Mouse (Mus musculus) neural tube, embryonic 14.5 days (tissue): ENCODE results near the gene Krt6a. TPM values are rescaled to one million over a fixed set of nuclear protein-coding genes. Genes with fewer than 3 reads are reported as not detected.

Source experiments
- ATAC-seq: fragments of 200-750 bp; cut with Nextera tagmentation; 2 replicates; pipeline ENCODE4 v1.8.0; 2017; ENCODE audit warnings: low read depth, mild to moderate bottlenecking, moderate TSS enrichment, moderate library complexity
- H3K27ac ChIP-seq: fragments of 300-500 bp; sonication (generic); 2 replicates; pipeline ENCODE4 v1.5.1; 2014; ENCODE audit warnings: low read depth, mild to moderate bottlenecking, control low read depth, low read length, moderate library complexity, mixed read lengths
- H3K27me3 ChIP-seq: fragments of 300-500 bp; sonication (generic); 2 replicates; pipeline ENCODE4 v1.6.1; 2014; ENCODE audit warnings: low read length; ENCODE audit not compliant: control insufficient read depth, insufficient read depth
- H3K36me3 ChIP-seq: fragments of 300-500 bp; sonication (generic); 2 replicates; pipeline ENCODE4 v1.6.1; 2014; ENCODE audit warnings: low read length, mixed read lengths; ENCODE audit not compliant: control insufficient read depth, insufficient read depth
- H3K4me1 ChIP-seq: fragments of 300-500 bp; sonication (generic); 2 replicates; pipeline ENCODE4 v1.6.1; 2014; ENCODE audit warnings: low read length; ENCODE audit not compliant: control insufficient read depth, insufficient read depth
- H3K4me2 ChIP-seq: fragments of 300-500 bp; sonication (generic); 2 replicates; pipeline ENCODE4 v1.6.1; 2014; ENCODE audit warnings: mild to moderate bottlenecking, low read depth, low read length, control low read depth
- H3K4me3 ChIP-seq: fragments of 300-500 bp; sonication (generic); 2 replicates; pipeline ENCODE4 v1.5.1; 2014; ENCODE audit warnings: low read depth, low read length, control low read depth, mixed read lengths
- H3K9ac ChIP-seq: fragments of 300-500 bp; sonication (generic); replicated peaks from 2 replicates; pipeline ENCODE4 v1.6.1; 2014; ENCODE audit warnings: low read depth, mild to moderate bottlenecking, control low read depth, low read length, mixed read lengths
- H3K9me3 ChIP-seq: fragments of 300-500 bp; sonication (generic); 2 replicates; pipeline ENCODE4 v1.6.1; 2016; ENCODE audit warnings: low read length; ENCODE audit not compliant: control insufficient read depth
- WGBS: fragments of 180-500 bp; shearing (Covaris S2); extraction: QIAGEN DNeasy Blood & Tissue Kit; methylation state at CpG from one replicate; pipeline ENCODE4 v1.1.7; 2014; 5-methylcytosine and 5-hydroxymethylcytosine counted together
- polyA plus RNA-seq: library from polyadenylated mRNA; unstranded; fragments of >200 nt; fragmentation: Nextera tagmentation; extraction: Ambion mirVana; gene quantifications from 2 replicates; pipeline ENCODE4 v1.2.1, GENCODE M21; 2014

Krt6a gene
- not detected in 2 replicates for polyA plus RNA-seq

DNA sequence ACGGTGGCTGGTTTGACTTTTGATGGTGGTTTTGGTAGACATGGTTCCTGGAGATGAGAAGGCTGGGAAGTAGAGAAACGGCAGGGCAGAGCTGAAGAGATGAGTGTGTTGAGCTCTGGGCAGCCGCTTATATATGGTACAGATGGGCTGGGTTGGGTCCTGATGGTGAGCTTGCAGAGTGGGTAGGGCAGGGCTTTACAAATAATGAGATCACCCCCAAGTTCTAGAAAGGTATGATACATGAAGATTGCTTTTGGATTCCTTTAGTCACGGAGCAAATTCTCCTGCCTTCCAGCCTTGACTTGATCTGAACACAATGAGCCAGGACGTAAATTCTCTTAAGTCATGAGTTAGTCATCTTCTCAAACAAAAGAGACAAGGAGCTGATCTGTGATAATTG lies at the start of gene Krt6a:
TSS of gene Krt6a (minus strand) at position 101 of the 400 bp plus-strand sequence.
- no peak within 1 kb of the TSS for H3K4me2 ChIP-seq
- WGBS, result 89% methylated on average over 5 of the region's 5 CpGs
- ATAC-seq, result no peak

DNA sequence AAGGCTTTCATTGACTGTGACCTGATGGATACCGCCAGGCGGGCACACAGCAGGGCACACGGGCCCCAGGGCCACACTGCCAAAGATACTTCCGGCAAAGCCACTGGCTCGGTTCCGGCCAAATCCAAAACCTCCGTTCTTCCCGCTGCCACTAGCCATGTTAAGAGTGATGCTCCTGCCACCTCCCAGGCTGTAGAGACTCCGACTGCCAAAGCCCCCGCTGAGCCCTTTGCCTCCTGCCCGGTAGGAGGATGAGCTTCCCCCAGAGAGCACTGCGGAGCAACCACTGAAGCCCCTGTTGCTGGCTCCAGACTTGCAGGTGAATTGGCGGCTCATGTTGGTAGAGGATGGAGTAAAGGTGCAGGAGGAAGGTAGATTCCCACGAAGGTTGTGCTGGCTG lies 48.6 kb upstream of the Krt6a start, which contains the start of gene Krt71:
TSS of gene Krt71 (minus strand) at position 399 of the 400 bp plus-strand sequence.
- Histone ChIP-seq H3K4me1 (no peaks in the 10 kb centered on the region), H3K36me3 (no peaks in the 10 kb centered on the region), H3K9me3 (no peaks in the 10 kb centered on the region), H3K4me3 (no peak within 1 kb of the TSS), H3K4me2 (no peak within 1 kb of the TSS), H3K27ac (no peak within 1 kb of the TSS), H3K9ac (no peak within 1 kb of the TSS), H3K27me3 (no peaks in the 10 kb centered on the region)
- WGBS, result 53% methylated on average over 14 of the region's 14 CpGs
- no peak for ATAC-seq

More for the DNA sequence above, at the start of gene Krt6a:
- no peaks in the 10 kb centered on the region for H3K9me3 ChIP-seq
- no peaks in the 10 kb centered on the region for H3K4me1 ChIP-seq
- H3K27ac ChIP-seq, result no peak within 1 kb of the TSS
- no peak within 1 kb of the TSS for H3K9ac ChIP-seq
- H3K36me3 ChIP-seq, result no peaks in the 10 kb centered on the region
- H3K4me3 ChIP-seq, result no peak within 1 kb of the TSS
- H3K27me3 ChIP-seq, result no peaks in the 10 kb centered on the region

DNA sequence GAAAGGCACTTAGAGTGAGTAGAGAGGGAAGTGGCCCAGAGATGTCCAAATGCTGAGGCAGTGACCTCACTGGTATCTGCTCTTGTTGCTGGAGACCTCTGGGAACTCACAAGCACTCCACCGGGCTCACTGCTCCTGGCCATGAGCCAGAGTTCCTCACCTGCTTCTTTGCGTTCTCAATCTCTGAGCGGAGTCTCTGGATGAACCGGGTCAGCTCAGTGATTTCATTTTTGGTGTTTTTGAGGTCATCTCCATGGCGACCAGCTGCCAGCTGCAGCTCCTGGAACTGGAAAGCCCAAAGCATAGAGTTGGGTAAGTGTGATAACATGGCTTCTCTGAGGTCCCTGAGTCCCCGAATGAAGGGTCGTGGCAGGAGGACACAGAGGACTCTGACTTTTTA lies 43.7 kb upstream of the Krt6a start:
- H3K9me3 ChIP-seq, result no peaks in the 10 kb centered on the region
- no peak for ATAC-seq
- no peak overlapping the region for H3K27ac ChIP-seq
- no peaks in the 10 kb centered on the region for H3K36me3 ChIP-seq
- H3K4me1 ChIP-seq, result no peaks in the 10 kb centered on the region
- H3K27me3 ChIP-seq, result no peaks in the 10 kb centered on the region
- 76% methylated on average over 7 of the region's 7 CpGs for WGBS
- no peak overlapping the region for H3K4me2 ChIP-seq
- no peak overlapping the region for H3K9ac ChIP-seq
- no peak overlapping the region for H3K4me3 ChIP-seq

DNA sequence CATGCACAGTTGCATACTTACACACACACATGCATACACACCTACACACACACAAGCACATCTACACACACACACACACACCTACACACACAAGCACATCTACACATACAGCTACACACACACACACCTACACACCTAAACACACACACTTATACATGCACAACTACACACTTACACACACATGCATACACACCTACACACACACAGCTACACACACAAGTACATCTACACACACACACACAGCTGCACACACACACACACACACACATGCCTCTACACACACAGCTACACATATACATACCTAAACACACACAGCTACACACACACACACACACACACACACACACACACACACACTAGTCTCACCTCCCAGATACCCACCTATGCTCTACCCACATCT lies 36.5 kb upstream of the Krt6a start:
- Histone ChIP-seq H3K36me3 (no peaks in the 10 kb centered on the region), H3K27ac (no peak overlapping the region), H3K4me3 (no peak overlapping the region), H3K9me3 (no peaks in the 10 kb centered on the region), H3K9ac (no peak overlapping the region), H3K4me2 (no peak overlapping the region), H3K4me1 (no peaks in the 10 kb centered on the region), H3K27me3 (no peaks in the 10 kb centered on the region)
- ATAC-seq, result no peak

DNA sequence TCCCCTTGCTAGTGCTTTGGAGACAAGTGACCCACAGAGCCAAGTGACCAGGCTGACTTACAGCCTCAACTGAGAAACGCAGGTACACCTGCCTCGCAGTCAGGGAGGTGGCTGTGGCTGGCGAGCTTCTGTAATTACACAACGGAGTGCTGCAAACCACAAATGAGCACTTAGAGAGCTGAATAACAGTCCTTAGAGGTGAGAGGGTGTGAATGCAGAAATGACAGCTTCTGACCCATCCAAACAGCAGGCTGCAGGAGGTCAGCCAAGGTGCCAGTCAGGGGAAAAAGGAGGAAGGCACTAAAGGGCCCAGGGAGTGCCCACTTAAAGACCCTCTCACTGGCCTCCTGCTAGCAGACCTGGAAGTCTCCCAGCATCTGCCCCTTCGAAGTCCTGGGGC lies 30.6 kb upstream of the Krt6a start:
- Histone ChIP-seq H3K4me2 (no peak overlapping the region), H3K4me1 (no peaks in the 10 kb centered on the region), H3K36me3 (no peaks in the 10 kb centered on the region), H3K27ac (no peak overlapping the region), H3K9me3 (no peaks in the 10 kb centered on the region), H3K4me3 (no peak overlapping the region), H3K9ac (no peak overlapping the region), H3K27me3 (no peaks in the 10 kb centered on the region)
- ATAC-seq, result no peak
- 57% methylated on average over 5 of the region's 5 CpGs for WGBS

DNA sequence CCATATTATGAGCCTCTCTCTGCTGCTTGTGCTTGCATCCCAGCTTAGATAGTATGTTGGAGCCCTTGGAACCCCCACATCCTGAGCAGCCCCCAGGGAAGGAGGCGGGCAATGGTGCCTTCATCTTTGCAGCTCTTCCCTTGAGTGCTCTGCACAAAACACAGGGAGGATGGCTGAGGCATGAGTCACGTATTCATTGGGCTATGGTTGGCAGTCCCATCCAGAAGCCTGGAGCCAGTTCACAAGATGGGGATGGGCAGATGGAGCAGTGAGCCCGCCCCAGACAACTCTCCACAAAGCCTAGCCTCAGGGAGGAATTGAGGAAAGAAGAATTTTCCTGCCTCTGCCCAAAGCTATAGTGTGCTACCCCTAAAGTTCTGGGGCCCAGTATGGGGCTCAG lies 21.7 kb upstream of the Krt6a start:
- ATAC-seq, result no peak
- Histone ChIP-seq H3K4me3 (no peak overlapping the region), H3K27ac (no peak overlapping the region), H3K27me3 (no peaks in the 10 kb centered on the region), H3K9me3 (no peaks in the 10 kb centered on the region), H3K4me2 (no peak overlapping the region), H3K4me1 (no peaks in the 10 kb centered on the region), H3K9ac (no peak overlapping the region), H3K36me3 (no peaks in the 10 kb centered on the region)
- 70% methylated on average over 3 of the region's 3 CpGs for WGBS

DNA sequence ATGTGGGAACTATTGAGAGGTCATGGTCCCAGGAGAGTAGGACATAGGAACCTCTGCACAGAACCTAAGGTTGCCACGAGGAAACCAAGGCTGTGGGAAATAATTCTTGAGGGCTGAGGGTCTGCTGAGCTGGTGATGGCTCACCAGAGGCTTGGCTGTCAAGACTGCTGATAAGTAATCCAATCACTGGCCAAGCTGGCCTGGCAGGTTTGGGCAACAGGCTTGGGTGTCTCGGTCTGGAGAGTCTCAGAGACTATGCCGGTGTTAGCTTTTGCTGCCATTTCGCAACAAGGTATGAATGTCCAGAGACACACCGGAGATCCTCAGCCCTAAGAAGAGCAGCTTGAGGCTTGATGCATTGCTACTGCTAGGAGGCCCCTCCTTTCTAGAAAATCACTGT lies 20.2 kb upstream of the Krt6a start:
- Histone ChIP-seq H3K4me3 (no peak overlapping the region), H3K4me1 (no peaks in the 10 kb centered on the region), H3K9ac (no peak overlapping the region), H3K9me3 (no peaks in the 10 kb centered on the region), H3K27ac (no peak overlapping the region), H3K36me3 (no peaks in the 10 kb centered on the region), H3K4me2 (no peak overlapping the region), H3K27me3 (no peaks in the 10 kb centered on the region)
- WGBS, result 91% methylated on average over 5 of the region's 5 CpGs
- no peak for ATAC-seq

DNA sequence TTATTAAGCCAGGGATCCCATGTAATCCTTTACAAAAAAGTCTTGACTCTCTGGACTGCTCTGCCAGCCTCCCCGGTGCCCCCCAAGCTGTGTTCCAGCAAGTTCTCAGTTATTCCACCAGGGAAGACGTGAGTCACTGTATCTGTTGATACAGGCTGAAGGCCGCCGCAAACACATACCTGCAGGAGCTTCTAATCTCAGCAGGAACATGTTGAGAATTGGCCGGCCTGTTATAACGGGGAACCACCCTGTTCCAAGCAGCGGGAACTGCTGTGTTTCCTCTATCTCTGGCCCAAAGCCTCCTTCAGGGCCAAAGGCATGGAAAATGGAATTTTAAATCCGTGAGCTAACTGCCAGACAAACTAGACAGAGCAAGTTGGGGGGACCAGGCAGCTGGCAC lies 19.6 kb upstream of the Krt6a start:
- ATAC-seq, result no peak
- H3K9me3 ChIP-seq, result no peaks in the 10 kb centered on the region
- no peaks in the 10 kb centered on the region for H3K27me3 ChIP-seq
- H3K4me3 ChIP-seq, result no peak overlapping the region
- H3K36me3 ChIP-seq, result no peaks in the 10 kb centered on the region
- H3K4me2 ChIP-seq, result no peak overlapping the region
- WGBS, result 80% methylated on average over 8 of the region's 8 CpGs
- no peak overlapping the region for H3K27ac ChIP-seq
- no peak overlapping the region for H3K9ac ChIP-seq
- no peaks in the 10 kb centered on the region for H3K4me1 ChIP-seq

DNA sequence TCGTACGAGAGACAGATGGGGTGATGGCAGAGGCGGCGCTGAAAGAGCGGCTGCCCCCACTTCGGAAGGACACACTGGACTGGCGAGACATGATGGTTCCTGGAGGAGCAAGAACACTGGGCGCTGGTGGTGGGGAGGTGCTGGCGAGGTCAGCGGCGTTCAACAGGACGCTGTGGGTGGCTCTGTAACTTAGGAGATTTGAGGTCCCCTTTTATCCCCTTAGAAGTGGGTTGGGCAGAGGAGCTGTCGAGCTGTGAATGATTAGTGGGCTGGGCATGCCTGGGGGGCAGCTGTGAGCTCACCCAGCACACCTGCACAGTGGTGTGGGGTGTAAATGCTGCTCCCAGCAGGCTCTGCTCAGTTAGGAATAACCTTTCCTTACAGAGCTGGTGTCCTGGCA lies 18.6 kb upstream of the Krt6a start, which contains the start of gene Krt5:
TSS of gene Krt5 (minus strand) at position 179 of the 400 bp plus-strand sequence.
- H3K27me3 ChIP-seq, result no peaks in the 10 kb centered on the region
- H3K4me2 ChIP-seq, result no peak within 1 kb of the TSS
- H3K9me3 ChIP-seq, result no peaks in the 10 kb centered on the region
- no peaks in the 10 kb centered on the region for H3K4me1 ChIP-seq
- no peak within 1 kb of the TSS for H3K4me3 ChIP-seq
- H3K27ac ChIP-seq, result no peak within 1 kb of the TSS
- no peaks in the 10 kb centered on the region for H3K36me3 ChIP-seq
- ATAC-seq, result no peak
- WGBS, result 62% methylated on average over 13 of the region's 13 CpGs
- H3K9ac ChIP-seq, result no peak within 1 kb of the TSS

DNA sequence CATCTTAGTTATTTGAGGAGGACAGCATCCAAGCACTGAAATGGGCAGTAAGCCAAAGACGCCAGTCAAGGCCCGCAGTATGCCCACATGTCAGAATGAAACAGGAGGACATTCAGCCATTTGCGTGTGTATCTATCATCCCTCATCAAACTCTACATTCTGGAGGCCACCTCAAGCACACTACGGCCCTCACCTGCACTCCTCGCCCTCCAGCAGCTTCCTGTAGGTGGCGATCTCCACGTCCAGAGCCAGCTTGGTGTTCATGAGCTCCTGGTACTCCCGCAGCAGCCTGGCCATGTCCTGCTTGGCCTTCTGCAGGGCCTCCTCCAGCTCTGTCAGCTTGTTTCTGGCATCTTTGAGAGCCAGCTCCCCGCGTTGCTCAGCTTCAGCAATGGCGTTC lies 14.6 kb upstream of the Krt6a start:
- Histone ChIP-seq H3K27ac (no peak overlapping the region), H3K4me2 (no peak overlapping the region), H3K4me1 (no peaks in the 10 kb centered on the region), H3K36me3 (no peaks in the 10 kb centered on the region), H3K4me3 (no peak overlapping the region), H3K27me3 (no peaks in the 10 kb centered on the region), H3K9ac (no peak overlapping the region), H3K9me3 (no peaks in the 10 kb centered on the region)
- WGBS, result 74% methylated on average over 11 of the region's 11 CpGs
- no peak for ATAC-seq
